Mouse (Mus musculus) hindbrain, postnatal 0 days (tissue): ENCODE measurements around the gene Pakap. TPM values are rescaled to one million over a fixed set of nuclear protein-coding genes. Genes with fewer than 3 reads are reported as not detected.
A peak's percentile ranks its signal among the peaks of the same experiment; 100 is the strongest.

Source experiments
- ATAC-seq: fragments of 200-750 bp; cut with Nextera tagmentation; 2 replicates; pipeline ENCODE4 v1.8.0; 2017; ENCODE audit warnings: mild to moderate bottlenecking, moderate TSS enrichment, moderate library complexity
- DNase-seq: peaks from one replicate; pipeline ENCODE4 v3.0.0-alpha.2; 2015; ENCODE audit warnings: low spot score
- H3K27ac ChIP-seq: fragments of 300-500 bp; sonication (generic); 2 replicates; pipeline ENCODE4 v1.5.1; 2014; ENCODE audit warnings: mild to moderate bottlenecking
- H3K27me3 ChIP-seq: fragments of 300-500 bp; sonication (generic); 2 replicates; pipeline ENCODE4 v1.6.1; 2014; ENCODE audit warnings: low read length, mixed read lengths; ENCODE audit not compliant: insufficient read depth
- H3K36me3 ChIP-seq: fragments of 300-500 bp; sonication (generic); 2 replicates; pipeline ENCODE4 v1.6.1; 2014; ENCODE audit warnings: low read length, mixed read lengths; ENCODE audit not compliant: insufficient read depth
- H3K4me1 ChIP-seq: fragments of 300-500 bp; sonication (generic); 2 replicates; pipeline ENCODE4 v1.6.1; 2014; ENCODE audit warnings: antibody characterized with exemption, low read length, mixed read lengths; ENCODE audit not compliant: insufficient read depth
- H3K4me2 ChIP-seq: fragments of 300-500 bp; sonication (generic); 2 replicates; pipeline ENCODE4 v1.6.1; 2014; ENCODE audit warnings: low read depth, mild to moderate bottlenecking, low read length, moderate library complexity, mixed read lengths
- H3K4me3 ChIP-seq: fragments of 300-500 bp; sonication (generic); 2 replicates; pipeline ENCODE4 v1.5.1; 2014; ENCODE audit warnings: low read length
- H3K9ac ChIP-seq: fragments of 300-500 bp; sonication (generic); replicated peaks from 2 replicates; pipeline ENCODE4 v1.6.1; 2014; ENCODE audit warnings: mild to moderate bottlenecking, low read length, moderate library complexity, mixed read lengths
- H3K9me3 ChIP-seq: fragments of 300-500 bp; sonication (generic); 2 replicates; pipeline ENCODE4 v1.6.1; 2016; ENCODE audit warnings: low read length, mixed read lengths
- CTCF ChIP-seq: IDR thresholded peaks from 2 replicates; pipeline ENCODE4 v1.5.1; 2016; ENCODE audit warnings: antibody characterized with exemption, control low read depth, low read depth
- WGBS: fragments of 180-500 bp; shearing (Covaris S2); extraction: QIAGEN DNeasy Blood & Tissue Kit; methylation state at CpG from one replicate; pipeline ENCODE4 v1.1.7; 2014; 5-methylcytosine and 5-hydroxymethylcytosine counted together
- polyA plus RNA-seq: library from polyadenylated mRNA; unstranded; fragments of >200 nt; fragmentation: Nextera tagmentation; extraction: Ambion mirVana; gene quantifications from 2 replicates; pipeline ENCODE4 v1.2.1, GENCODE M21; 2015
- total RNA-seq: library from RNA; depleted of rRNA; stranded (reverse); fragments of >200 nt; gene quantifications from 2 replicates; pipeline ENCODE4 v1.2.3, GENCODE M21; 2014; rRNA removed

Pakap gene
- total and polyA plus RNA-seq, 2 experiments from 2014 or later = 9.7 to 14.3 TPM

DNA sequence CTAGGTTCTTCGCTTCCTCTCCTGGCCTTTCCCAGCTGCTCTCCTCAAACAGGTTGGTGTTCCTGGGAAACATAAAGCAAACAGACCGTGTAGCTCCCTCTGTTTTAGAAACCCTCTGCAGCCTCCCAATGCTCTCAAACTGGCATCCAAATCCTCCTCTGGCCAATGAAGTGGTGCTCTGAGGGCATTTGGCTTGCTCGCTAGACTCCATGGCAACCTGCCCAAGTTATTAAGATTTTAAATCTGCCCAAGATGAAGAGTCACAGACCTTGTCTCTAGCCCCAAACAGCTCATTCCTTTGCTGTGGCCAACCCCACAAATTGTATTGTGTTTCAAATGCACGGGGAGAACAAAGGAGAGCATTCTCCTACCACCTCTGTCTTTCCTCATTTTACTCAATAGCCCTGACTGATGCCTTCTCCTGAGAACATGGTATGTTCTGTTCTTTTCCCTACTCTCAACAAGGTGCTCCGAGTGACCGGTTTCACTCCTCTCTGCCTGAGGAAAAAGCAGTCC, 356.6 kb downstream of the Pakap start:
- DNase-seq = peak; percentile 30
- TF ChIP-seq CTCF = no peak
- H3K36me3 ChIP-seq = no peaks in the 10 kb centered on the region
- H3K4me3 ChIP-seq = no peak overlapping the region
- WGBS = 58% methylated on average over 6 of the region's 6 CpGs
- H3K9me3 ChIP-seq = no peaks in the 10 kb centered on the region
- no peak overlapping the region for H3K27ac ChIP-seq
- H3K27me3 ChIP-seq = no peaks in the 10 kb centered on the region
- no peak for ATAC-seq
- H3K9ac ChIP-seq = no peak overlapping the region
- H3K4me2 ChIP-seq = no peak overlapping the region
- 0 out of 2 replicates have a peak, but pooled peaks cover 4% of the 10 kb centered on the region for H3K4me1 ChIP-seq

DNA sequence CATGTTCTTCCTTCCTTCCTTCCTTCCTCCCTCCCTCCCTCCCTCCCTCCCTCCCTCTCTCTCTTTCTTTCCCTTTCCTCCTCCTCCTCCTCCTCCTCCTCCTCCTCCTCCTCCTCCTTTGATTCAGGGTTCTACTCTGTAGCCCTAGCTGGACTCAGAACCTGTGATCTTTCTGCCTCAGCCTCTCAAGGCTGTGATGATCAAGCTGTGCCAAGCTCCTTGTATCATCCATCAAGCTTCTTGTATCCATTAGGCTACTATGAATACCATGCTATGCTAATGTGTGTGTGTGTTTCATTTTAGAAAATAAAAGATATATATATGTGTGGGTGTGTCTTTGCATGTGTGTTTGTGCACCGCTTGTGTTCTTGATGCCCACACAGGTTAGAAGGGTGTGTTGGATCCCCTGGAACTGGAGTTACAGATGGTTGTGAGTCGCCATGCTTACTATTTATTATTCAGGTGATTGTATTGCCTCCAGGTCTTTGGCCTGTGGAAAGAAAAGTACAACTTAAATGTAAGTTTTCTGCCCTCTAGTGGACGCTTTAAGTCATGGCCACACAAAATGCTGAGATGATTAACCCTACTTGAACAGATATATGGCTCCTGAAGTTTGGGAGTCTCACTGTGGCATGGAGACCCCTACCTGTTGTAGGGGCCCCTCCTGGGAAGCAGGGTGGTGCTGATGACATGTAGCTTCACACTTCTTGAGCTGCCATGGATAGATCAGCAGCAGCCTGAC, 359.7 kb downstream of the Pakap start:
- Histone ChIP-seq H3K27ac (no peak overlapping the region), H3K9me3 (no peaks in the 10 kb centered on the region), H3K4me2 (no peak overlapping the region), H3K4me3 (no peak overlapping the region), H3K4me1 (0 out of 2 replicates have a peak, but pooled peaks cover under 1% of the 10 kb centered on the region), H3K9ac (no peak overlapping the region), H3K36me3 (no peaks in the 10 kb centered on the region), H3K27me3 (no peaks in the 10 kb centered on the region)
- ATAC-seq (peak; percentile 58), DNase-seq (peak; percentile 88)
- peak; percentile 79 for TF ChIP-seq CTCF
- 22% methylated on average over 3 of the region's 3 CpGs for WGBS

DNA sequence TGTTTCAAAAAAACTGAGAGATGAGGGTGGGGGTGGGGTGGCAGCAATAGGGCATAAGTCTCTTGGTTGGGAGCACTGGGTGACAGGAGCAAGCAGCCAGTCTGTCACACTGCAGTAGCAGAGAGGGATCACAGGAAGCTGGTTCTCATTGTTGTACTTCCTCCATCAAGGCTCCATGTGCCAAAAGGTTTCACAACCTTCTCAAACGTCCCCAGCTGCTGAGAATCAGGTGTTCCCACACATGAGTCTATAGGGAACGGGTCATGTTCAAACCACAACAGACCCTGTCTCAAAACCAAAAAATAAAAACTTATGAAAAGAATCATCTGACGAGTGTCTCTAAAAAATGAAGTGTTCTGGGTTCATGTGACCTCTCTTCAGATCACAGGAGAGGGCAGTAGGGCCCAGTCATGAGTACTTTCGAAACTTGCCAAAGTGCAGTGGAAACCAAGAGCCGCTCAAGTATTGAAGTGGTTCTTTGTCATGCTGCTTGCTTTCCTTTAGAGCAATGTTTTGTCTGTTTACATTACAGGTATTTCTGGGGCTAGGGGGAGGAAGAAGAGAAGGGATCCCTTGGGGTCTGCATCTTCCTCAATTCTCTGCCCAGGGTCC, 362.7 kb downstream of the Pakap start:
- WGBS = 77% methylated on average over 5 of the region's 5 CpGs

DNA sequence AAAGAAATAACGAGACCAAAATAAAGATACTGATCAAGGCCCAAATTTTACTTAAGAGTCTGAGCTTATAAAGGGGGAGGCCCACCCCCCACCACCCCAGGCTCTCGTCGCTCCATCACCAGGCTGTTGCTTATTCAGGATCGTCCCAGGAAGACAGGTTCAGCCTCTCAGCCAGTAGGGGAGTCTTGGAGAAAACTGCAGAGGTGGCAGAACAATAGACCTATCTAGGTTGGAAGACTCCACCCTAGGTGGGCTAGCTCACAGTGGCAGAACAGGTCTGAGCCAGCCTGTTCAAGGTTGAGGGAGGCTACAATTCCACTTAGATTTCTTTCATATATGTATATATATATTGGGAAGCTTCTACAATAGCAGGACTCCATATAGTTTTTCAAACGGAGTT, 366.2 kb downstream of the Pakap start:
- 88% methylated on average over 5 of the region's 5 CpGs for WGBS
- Histone ChIP-seq H3K36me3 (no peaks in the 10 kb centered on the region), H3K9ac (no peak overlapping the region), H3K27me3 (no peaks in the 10 kb centered on the region), H3K4me3 (no peak overlapping the region), H3K27ac (no peak overlapping the region), H3K4me2 (no peak overlapping the region), H3K4me1 (no peaks in the 10 kb centered on the region), H3K9me3 (no peaks in the 10 kb centered on the region)
- TF ChIP-seq CTCF = no peak
- DNase-seq (no peak), ATAC-seq (no peak)

More for the DNA sequence above, 362.7 kb downstream of the Pakap start:
- Histone ChIP-seq H3K4me3 (no peak overlapping the region), H3K36me3 (no peaks in the 10 kb centered on the region), H3K4me2 (no peak overlapping the region), H3K27me3 (no peaks in the 10 kb centered on the region), H3K9ac (no peak overlapping the region), H3K9me3 (no peaks in the 10 kb centered on the region), H3K4me1 (no peaks in the 10 kb centered on the region), H3K27ac (no peak overlapping the region)
- DNase-seq (no peak), ATAC-seq (no peak)
- no peak for TF ChIP-seq CTCF

DNA sequence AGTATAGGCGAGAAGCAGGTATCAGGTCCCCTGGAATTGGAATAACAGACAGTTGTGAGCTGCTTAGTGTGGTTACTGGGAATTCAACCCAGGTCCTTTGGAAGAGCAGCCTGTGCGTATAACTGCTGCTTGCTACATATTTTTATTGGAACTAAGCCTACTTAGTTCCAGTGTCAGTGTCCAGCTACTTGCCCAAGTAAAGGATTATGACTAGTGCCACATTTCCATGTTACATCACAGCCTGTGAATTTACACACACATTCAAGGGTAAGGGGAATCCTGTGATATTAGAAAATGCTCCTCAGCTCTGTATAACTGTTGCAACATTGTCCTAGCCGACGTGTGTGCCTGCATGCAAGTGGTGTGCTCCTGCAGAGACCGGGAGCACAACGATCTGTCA, 369.3 kb downstream of the Pakap start:
- WGBS = 87% methylated on average over 6 of the region's 6 CpGs
- H3K9me3 ChIP-seq = no peaks in the 10 kb centered on the region
- no peaks in the 10 kb centered on the region for H3K4me1 ChIP-seq
- no peaks in the 10 kb centered on the region for H3K36me3 ChIP-seq
- ATAC-seq = no peak
- no peak overlapping the region for H3K27ac ChIP-seq
- H3K27me3 ChIP-seq = no peaks in the 10 kb centered on the region
- no peak overlapping the region for H3K4me2 ChIP-seq
- H3K4me3 ChIP-seq = no peak overlapping the region
- H3K9ac ChIP-seq = no peak overlapping the region
- no peak for TF ChIP-seq CTCF
- DNase-seq = no peak

DNA sequence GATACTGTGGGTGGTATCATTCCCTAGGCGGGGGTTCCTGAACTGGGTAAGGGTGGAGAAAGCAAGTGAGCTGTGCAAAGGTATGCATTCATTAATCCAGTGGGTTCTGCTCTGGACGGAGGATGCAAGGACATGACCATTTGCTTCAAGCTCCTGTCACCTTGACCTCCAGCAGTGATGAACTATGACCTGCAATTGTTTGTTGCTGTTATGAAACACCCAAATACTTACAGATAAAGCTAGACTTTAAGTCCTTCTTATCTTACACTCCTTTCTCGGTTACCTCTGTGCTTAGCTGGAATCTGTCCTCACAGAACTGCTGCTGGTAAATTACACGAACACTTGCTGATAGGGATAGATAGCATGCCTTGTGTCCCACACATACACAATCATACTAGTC, 372.7 kb downstream of the Pakap start:
- Histone ChIP-seq H3K27me3 (no peaks in the 10 kb centered on the region), H3K4me3 (no peak overlapping the region), H3K4me1 (no peaks in the 10 kb centered on the region), H3K27ac (no peak overlapping the region), H3K9ac (no peak overlapping the region), H3K9me3 (no peaks in the 10 kb centered on the region), H3K36me3 (peaks cover 16% of the 10 kb centered on the region), H3K4me2 (no peak overlapping the region)
- no peak for DNase-seq
- ATAC-seq = no peak
- WGBS = 94% methylated on average over 4 of the region's 4 CpGs
- no peak for TF ChIP-seq CTCF

DNA sequence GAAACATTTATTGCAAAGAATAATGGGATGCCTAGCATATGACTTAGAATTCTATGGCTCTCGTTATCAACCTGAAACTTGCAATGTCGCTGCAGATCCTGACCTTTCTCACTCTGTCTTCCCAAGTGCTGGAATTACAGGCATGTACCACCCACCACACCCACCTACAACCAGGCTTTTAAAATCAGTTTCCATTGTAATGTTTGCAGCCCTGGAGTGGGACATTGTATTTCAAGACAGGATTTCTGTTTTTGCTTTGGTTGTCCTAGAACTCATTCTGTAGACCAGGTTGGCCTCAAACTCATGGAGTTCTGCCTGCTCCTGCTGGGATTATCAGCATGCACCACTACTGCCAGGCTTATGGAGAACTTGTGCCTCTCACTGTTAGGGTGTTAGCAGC, 374.9 kb downstream of the Pakap start:
- 94% methylated on average over 2 of the region's 2 CpGs for WGBS
- peaks cover 28% of the 10 kb centered on the region for H3K36me3 ChIP-seq
- ATAC-seq (no peak), DNase-seq (no peak)
- no peak overlapping the region for H3K9ac ChIP-seq
- no peaks in the 10 kb centered on the region for H3K9me3 ChIP-seq
- H3K27ac ChIP-seq = no peak overlapping the region
- no peak overlapping the region for H3K4me3 ChIP-seq
- no peak for TF ChIP-seq CTCF
- H3K4me1 ChIP-seq = no peaks in the 10 kb centered on the region
- H3K27me3 ChIP-seq = no peaks in the 10 kb centered on the region
- H3K4me2 ChIP-seq = no peak overlapping the region

Other genes with a start within 250 kb of the Pakap start
- 15.4 and 26.8 TPM in 2 replicates for gene Palm2, start 133.9 kb upstream of the Pakap start, total RNA-seq
- gene Palm2, start 133.9 kb upstream of the Pakap start, polyA plus RNA-seq = 16.8 and 19.9 TPM in 2 replicates
- gene Akap2, start 149.5 kb downstream of the Pakap start, total RNA-seq = 19.3 and 37.7 TPM in 2 replicates
- gene Akap2, start 149.5 kb downstream of the Pakap start, polyA plus RNA-seq = 11.5 and 13.4 TPM in 2 replicates